Mouse (Mus musculus) spleen, postnatal 4 days (tissue): ENCODE measurements at regions not wholly inside any gene's neighbourhood (a gene's known extent, or its start where the extent isn't known, plus 50 kb on each side); places are given as distances from the start of the nearest gene placed in this dataset.
A peak's percentile ranks its signal among the peaks of the same experiment; 100 is the strongest.

ENCODE experiments used
- DNase-seq, 2 experiments: peaks; one replicate each; pipeline ENCODE4 v3.0.0; 2022; ENCODE audit warnings: low spot score in 2 of 2

- DNase-seq = no peak
Observed at GRCm38 (mm10) chr8:126683555-126683947, 89.8 kb upstream of the Irf2bp2 start.

DNA sequence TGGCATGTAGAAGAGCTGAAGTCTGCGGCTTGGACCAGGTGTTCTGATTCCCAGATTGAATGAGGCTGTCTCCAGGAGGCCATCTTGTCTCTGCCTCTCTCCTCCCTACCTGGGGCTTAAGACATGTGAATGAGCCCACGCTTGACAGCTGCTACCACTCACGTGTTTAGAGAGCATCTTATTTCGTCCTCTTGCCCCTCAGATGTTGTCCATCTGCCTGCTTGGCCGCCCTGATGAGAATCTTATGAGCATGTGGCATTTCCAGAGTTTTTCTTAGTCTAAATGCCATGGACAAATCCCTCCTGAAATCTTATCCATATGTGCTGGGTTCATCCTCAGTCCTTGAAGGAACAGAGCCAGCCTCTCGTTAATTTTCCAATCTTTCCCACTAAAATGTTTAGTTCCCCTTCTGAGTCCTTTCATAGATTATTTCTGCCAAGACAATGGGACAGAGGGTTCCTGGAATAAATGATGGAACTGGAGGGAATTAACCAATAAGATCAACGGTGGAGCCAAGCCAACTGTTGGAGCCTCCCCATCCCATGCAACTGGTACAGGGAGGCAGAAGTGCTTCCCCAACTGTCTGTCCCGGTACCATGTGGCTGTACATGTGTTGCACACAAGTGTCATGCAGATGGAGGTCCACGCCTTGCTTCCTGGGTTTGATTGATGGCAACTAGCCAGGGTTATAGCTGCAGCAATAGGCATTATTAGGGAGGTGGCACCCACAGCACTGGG, 89.2 kb upstream of the Irf2bp2 start:
- DNase-seq = no peak

GRCm38 (mm10) chr8:126681948-126682651, 88.3 kb upstream of the Irf2bp2 start:
- no peak for DNase-seq

- DNase-seq = no peak
Observed at GRCm38 (mm10) chr8:126678004-126678751, 84.4 kb upstream of the Irf2bp2 start.

GRCm38 (mm10) chr8:126675153-126675552, 81.4 kb upstream of the Irf2bp2 start:
- no peak for DNase-seq

GRCm38 (mm10) chr8:126673038-126673740, 79.4 kb upstream of the Irf2bp2 start:
- DNase-seq = no peak

DNA sequence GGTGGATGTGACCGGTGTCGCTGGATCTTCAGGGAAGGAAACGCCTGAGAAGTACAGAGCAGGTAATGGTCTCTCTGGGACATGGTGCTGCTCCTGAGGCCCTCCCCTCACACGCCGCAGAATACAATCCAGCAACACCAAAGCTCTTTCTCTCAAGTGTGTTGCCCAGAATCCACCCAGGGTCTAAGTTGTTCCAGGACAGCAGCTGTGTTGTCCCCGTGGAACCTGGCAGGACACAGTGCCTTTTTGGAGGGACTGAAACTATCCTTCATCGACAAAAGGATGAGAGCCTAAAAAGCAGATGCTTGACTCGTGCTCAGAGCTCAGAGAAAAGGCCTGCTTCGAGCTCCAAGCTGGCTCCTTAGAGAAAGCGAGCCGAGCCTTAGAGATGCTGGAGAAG, 77.8 kb upstream of the Irf2bp2 start:
- no peak for DNase-seq

DNA sequence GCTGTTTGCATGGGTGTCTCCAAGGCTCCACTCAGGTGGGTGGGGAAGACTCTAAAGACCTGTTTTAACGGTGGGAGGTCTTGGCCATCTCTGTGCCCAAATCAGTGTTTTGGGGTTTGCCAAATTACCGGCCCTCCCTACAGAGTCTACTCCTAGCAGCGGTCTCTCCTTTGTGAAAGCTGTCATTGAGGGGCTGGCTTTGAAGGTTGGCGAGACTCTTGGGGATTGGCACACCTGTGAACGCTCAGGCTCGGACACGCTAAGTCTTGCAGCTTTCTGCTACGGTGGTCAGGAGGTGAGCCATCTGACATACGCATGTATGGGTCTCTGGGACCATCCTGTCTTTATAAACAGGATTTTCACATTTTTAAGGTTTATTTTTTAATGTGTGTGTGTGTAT, 76.1 kb upstream of the Irf2bp2 start:
- DNase-seq = no peak

DNA sequence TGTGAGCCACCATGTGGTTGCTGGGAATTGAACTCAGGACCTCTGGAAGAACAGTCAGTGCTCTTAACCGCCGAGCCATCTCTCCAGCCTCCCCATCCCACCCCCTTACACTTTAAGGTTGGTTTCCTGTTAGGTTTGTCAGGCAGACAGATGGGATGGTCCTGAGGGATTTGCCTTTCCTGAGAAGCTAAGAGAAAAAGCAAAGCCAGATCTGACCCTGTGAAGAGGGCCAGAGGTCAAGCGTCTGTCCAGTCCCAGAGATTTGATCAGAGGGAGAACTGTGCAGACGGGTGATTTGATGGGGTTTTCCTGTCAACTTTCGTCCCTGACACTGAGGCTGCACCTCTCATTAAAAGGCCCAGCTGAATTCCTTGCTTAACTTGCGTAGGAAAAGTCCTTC, 75.4 kb upstream of the Irf2bp2 start:
- DNase-seq = no peak

DNA sequence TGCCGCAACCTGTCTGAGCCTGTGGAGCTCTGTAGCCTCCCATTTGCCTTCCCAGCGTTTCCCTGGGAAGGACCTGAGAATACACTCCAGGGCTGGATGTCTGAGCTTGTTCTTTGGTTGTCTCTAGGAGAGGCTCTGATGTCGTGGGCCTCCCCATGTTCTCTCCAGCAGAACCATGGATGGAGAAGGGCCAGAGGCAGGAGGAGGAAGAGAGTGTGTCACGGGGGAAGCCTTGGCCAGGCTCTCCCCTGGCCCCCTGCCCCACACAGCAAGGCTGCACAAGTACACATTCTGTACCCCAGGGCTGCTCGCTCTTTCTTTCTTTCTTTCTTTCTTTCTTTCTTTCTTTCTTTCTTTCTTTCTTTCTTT, 74.9 kb upstream of the Irf2bp2 start:
- no peak for DNase-seq

- no peak for DNase-seq
Observed at GRCm38 (mm10) chr8:126667721-126668656, 74.2 kb upstream of the Irf2bp2 start.

- no peak for DNase-seq
Observed at GRCm38 (mm10) chr8:126667086-126667720, 73.4 kb upstream of the Irf2bp2 start.

DNA sequence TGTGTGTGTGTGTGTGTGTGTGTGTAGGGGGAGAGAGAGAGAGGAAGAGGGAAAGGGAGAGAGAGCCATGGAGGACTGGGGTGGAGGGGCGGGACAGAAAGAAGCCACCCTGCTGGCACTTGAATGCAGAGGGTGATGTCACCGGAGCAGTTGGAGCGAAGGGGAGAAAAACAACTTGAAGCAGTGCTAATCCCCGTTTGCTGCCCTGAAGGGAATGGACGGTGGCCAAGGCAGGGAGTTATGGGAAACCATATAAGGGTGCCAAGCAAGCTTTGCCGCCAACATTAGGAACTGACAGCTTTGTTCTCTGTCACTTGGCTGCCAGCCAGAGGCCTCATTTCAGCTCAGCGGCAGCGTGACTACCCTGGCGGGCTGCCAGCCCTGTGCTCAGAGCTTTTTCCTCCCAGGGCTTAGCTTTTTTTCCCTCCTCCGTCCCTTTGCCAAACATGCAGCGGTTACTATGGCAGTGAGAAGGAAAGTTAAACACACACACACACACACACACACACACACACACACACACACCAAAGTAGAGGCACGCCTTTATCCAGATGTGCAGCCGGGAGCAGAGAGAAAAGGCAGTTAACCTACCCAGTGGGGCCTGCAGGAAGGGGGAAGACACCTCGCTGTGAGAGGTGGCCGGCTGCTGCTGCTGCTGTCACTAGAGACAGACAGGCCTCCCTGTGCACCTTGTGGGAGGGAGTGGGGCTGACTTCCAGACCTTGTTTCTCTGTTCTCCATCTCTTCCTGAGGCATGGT, 72.7 kb upstream of the Irf2bp2 start:
- DNase-seq = peak; percentile 88 to 95

DNA sequence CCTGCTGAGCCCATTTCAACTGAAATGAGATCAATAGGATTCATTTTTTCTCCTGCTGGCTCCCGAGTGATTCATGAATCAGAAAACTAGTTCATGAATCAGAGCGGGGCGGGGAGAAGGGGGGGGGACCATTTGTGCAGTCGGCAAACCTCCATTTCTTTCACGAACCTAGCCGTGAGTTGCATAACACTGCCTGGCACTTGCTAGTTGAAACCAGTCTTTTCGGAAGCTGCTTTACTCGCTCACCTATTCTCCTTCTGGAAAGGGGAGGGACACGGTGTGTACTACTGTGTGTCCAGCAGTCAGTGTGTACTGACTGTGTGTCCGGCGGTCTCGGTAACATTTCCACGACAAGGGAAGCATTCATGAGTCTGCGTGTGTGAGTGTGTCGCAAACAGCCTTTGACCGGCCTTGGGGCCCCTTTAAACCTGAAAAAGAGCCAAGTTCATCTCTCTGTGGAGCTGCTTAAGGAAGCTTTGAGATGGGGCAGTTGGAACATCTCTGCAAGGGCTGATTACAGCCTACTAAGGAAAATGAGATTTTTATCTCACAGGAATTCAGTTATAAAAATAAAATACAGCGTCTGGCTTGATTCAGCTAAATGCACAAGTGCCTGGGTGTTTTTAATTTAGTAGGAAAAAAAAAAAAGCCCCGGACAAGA, 71.9 kb upstream of the Irf2bp2 start:
- DNase-seq = peak; percentile 28 to 70

GRCm38 (mm10) chr8:126664891-126665290, 71.1 kb upstream of the Irf2bp2 start:
- no peak for DNase-seq

DNA sequence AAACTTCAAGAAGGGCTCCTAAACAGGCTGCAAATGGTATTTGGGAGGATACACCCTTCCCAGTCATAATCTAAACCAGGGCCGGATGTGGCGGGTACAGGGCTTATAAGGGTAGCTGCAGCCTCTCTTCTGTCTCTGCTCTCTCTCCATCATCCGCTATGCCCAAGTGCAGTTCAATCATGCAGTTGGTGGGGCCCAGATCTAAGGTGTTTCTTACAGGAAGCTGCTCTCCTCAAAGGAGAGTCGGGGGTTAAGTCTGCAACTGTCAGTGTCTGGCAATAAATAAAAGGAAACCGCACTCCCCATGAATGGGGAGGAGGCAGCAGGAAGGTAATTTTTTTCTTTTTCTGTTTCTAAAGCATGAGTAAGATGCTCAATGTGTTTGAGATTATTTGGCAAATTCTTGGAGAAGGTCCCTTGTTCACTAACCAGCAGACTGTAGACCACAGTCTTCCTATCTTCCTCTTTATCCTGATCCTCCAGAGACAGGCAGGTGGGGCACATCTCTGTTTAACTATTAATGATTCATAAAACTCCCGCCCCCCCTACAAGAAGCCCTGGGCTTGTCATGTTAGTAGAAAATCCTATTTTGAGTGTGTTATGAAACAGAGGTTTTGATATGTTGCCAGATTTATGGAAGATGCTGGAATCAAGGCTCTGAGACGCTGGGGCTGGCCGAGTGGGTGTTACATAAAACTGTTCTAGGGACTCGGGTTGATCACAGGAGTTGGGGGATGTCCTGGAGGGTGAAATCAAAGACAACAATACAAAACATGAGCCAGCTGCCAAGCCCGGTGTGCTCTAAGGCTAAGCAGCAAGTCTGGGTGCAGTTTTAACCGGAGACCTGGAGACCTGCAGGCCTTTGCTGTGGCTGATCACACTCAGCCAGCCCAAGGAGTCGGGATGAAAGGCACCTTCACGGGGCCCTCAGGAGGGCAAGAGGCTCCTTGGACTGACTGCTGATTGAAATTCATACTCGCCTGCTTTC, 69.3 kb upstream of the Irf2bp2 start:
- DNase-seq = no peak

- DNase-seq = no peak
Observed at GRCm38 (mm10) chr8:126662151-126662550, 68.4 kb upstream of the Irf2bp2 start.
